Mouse (Mus musculus) adrenal gland, adult 18-20 months (tissue): ENCODE data around the gene Plpp7. TPM values are rescaled to one million over a fixed set of nuclear protein-coding genes. Genes with fewer than 3 reads are reported as not detected.

Source experiments
- DNase-seq, 2 experiments: peaks; one replicate each; pipeline ENCODE4 v3.0.0; 2021 to 2022; ENCODE audit warnings: low spot score in 2 of 2
- total RNA-seq, 2 experiments: library from RNA; stranded (reverse); gene quantifications; 1 replicate in 1 of 2; 2 replicates in 1 of 2; pipeline ENCODE4 v1.2.3; 2021

The Plpp7 gene
- total RNA-seq, 2 experiments from 2014 or later, result 5.4 to 6.6 TPM

- no peak for DNase-seq
Measured at GRCm38 (mm10) chr2:32068811-32069607, 26.3 kb upstream of the Plpp7 start.

- no peak for DNase-seq
Measured at GRCm38 (mm10) chr2:32070747-32071146, 24.6 kb upstream of the Plpp7 start.

GRCm38 (mm10) chr2:32074404-32074803 is 20.9 kb upstream of the Plpp7 start:
- no peak for DNase-seq

- DNase-seq, result no peak
Measured at GRCm38 (mm10) chr2:32075368-32075767, 20.0 kb upstream of the Plpp7 start.

- no peak for DNase-seq
Measured at GRCm38 (mm10) chr2:32077744-32078143, 17.6 kb upstream of the Plpp7 start.

GRCm38 (mm10) chr2:32078522-32078921 is 16.8 kb upstream of the Plpp7 start:
- no peak for DNase-seq

- peak in 1 of 2 experiments; percentile 49 for DNase-seq
Measured at GRCm38 (mm10) chr2:32079191-32079725, 16.1 kb upstream of the Plpp7 start.

- DNase-seq, result no peak
Measured at GRCm38 (mm10) chr2:32080681-32081080, 14.6 kb upstream of the Plpp7 start.

GRCm38 (mm10) chr2:32081296-32081929 is 13.9 kb upstream of the Plpp7 start:
- no peak for DNase-seq

GRCm38 (mm10) chr2:32082229-32082628 is 13.1 kb upstream of the Plpp7 start:
- no peak for DNase-seq

GRCm38 (mm10) chr2:32083159-32084011 is 11.9 kb upstream of the Plpp7 start:
- peak; percentile 30 to 59 for DNase-seq

- DNase-seq, result peak; percentile 14 to 38
Measured at GRCm38 (mm10) chr2:32084111-32084871, 11.0 kb upstream of the Plpp7 start, which contains the start of gene Fam78a. TSS of gene Fam78a (minus strand) at chr2:32084857.

GRCm38 (mm10) chr2:32084872-32085199 is 10.5 kb upstream of the Plpp7 start:
- DNase-seq, result no peak

GRCm38 (mm10) chr2:32085231-32085630 is 10.1 kb upstream of the Plpp7 start:
- no peak for DNase-seq

GRCm38 (mm10) chr2:32087606-32088005 is 7.7 kb upstream of the Plpp7 start:
- DNase-seq, result no peak

- no peak for DNase-seq
Measured at GRCm38 (mm10) chr2:32088372-32088981, 6.9 kb upstream of the Plpp7 start.

- DNase-seq, result no peak
Measured at GRCm38 (mm10) chr2:32089606-32090005, 5.7 kb upstream of the Plpp7 start.

GRCm38 (mm10) chr2:32090145-32090544 is 5.2 kb upstream of the Plpp7 start:
- no peak for DNase-seq

GRCm38 (mm10) chr2:32091956-32092355 is 3.4 kb upstream of the Plpp7 start:
- no peak for DNase-seq

- no peak for DNase-seq
Measured at GRCm38 (mm10) chr2:32094001-32094707, 1.2 kb upstream of the Plpp7 start.
